Mouse (Mus musculus): ENCODE measurements around the gene Pkhd1.

Gene Pkhd1

DNA sequence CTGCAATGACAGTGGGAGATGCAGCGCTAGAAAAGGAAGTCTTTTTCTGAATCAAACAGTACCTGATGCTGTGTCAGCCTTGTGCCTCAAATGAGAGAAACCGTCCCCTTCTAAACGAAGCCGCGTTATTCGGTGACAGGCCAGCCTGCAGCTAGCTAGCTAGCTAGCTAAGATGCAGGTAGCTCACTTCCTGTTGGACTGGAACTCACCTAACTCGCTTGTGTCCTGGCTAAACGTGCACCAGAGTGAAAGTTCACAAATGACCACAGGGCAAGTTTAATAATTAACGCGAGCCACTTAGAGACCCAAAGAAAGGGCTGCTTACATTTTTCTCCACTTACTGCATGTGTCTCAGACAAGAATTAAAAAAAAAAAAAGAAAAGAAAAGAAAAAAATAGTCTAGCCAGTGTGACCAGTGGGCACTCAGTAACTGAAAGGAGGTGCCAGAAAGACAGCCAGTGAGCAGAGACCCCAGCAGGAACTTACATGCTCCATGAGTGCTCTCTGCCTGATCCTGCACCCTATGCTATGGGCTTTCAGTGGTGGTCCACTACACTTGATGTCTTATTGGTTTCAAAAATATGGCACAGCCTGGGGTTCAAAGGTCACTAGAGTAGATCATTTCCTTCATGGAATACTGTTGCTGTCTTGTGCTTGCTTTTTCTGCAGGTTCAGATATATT lies at the start of gene Pkhd1:
Gene Pkhd1 (minus strand): TSS at position 216 of the 682 bp plus-strand sequence.
- DNase-seq (ENCODE audit: low spot score in 2 of 2), result no peak

DNA sequence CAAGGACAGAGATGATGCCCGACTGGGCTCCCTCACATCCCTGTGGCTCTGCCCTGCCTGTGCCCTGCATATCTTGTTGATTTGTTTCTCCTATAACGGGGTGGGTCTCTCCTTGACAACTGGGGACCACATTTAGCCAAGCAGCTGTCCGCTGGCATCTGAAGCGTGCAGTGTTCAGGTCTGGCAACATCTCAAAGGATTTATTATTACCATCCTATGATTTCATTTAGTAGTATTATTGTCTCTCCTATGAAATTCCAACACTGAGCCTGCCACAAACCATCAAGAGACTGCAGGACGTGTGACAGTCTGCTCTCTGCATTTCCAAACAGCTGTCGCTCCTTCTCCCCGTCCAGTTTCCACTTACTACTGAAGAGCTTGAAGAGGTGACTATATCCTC lies 49.7 kb upstream of the Pkhd1 start:
- DNase-seq (ENCODE audit: low spot score in 2 of 2), result no peak

DNA sequence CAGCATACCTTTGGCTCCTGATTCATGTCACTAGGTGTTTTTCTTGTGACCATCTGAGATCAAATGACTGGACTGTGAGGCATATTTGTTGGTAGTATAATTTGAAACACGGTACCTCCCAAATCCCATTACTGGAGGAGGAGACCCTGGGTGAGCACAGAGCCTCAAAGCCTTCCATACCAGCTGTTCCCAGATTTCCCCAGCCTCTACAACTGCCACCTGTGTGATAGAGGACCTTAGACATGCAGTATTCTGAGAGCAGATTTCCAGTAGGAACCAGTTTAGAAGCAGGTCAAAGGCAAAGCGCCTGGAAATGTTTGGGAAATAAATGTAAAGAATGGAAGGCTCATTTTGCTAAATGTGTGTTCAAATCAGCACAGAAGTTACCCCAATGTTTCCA lies 48.4 kb upstream of the Pkhd1 start:
- DNase-seq (ENCODE audit: low spot score in 2 of 2), result no peak

DNA sequence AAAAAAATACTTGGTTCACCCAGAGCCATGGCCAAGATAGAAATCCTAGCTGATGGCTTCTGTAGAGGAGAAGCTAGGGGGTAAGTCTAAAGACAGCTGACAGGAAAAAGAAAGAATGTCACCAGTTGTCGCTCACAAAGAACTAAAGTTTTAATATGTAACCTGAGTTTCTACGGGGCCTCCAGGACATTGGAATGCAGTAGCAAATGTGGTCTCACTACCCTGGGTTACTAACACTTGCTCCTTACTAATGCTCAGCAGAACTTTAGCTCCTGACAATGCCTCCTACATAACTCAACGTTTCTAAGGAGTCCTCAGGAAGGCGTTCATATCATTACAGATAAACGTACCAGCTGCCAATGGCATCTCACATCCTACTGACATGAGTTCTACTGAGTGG lies 37.2 kb upstream of the Pkhd1 start:
- no peak for DNase-seq (ENCODE audit: low spot score in 2 of 2)

DNA sequence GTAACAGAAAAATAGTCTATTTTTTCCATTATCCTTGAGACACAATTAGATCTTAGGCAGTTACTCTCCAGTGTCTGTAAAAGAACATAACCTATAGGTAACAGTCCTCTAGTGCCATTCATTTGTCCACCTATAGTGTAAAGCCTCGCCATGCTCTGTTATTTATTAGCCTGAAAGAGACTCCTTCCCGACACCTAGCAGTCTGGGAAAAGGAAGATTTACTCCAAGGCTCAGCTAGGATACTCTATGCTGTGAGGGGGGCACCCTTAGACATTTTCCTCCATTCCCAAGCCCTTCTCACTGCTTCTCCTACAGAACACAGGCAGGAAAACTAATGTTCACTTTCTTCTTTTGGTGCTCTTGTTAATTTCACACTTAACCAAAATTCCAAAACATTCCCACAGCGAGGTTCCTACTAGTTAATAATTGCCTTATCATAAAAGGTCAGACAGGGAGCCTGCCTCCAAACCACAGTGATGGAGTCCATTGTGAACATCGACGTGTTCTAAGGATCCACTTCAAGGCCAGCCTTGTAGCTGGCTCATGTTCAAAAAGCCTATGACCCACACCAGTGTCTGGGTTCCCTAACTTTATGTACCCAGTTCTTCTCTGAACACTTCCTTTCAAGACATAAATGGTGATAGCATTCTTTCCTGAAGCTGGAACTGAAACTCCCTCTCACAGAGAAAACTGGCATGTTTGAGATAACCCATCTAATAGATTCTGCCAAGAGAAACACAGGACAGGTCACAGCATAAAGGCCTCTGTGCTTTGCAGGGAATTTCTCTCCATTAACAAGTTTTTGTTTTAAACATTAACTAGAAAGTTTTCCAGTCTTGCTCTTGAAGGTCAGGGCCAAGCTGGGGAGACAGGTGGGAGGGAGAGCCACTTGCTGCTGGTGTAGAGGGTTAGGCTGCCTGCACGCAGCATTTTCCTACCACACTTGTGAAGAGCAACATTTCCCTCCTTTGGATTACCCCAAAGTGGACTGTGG lies 35.9 kb upstream of the Pkhd1 start:
- no peak for DNase-seq (ENCODE audit: low spot score in 2 of 2)

DNA sequence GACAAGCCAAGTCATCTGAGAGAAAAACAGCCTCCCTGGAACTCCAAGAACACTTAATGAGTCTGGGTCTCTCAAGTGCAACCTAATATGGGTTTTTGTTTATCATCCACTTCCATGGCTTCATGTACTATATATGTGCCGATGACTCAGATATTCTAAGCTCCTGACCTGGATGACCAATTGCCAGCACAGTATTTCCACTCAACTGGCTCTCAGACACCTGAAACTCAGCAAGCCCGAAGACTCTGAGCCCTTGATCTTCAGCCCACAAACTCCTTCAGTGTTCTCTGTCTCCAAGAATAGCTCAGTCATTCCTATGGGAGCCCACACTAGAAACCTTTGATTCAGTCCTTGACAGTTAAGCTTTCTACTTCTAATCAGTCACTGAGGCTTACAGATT lies 17.0 kb upstream of the Pkhd1 start:
- DNase-seq (ENCODE audit: low spot score in 2 of 2), result no peak

DNA sequence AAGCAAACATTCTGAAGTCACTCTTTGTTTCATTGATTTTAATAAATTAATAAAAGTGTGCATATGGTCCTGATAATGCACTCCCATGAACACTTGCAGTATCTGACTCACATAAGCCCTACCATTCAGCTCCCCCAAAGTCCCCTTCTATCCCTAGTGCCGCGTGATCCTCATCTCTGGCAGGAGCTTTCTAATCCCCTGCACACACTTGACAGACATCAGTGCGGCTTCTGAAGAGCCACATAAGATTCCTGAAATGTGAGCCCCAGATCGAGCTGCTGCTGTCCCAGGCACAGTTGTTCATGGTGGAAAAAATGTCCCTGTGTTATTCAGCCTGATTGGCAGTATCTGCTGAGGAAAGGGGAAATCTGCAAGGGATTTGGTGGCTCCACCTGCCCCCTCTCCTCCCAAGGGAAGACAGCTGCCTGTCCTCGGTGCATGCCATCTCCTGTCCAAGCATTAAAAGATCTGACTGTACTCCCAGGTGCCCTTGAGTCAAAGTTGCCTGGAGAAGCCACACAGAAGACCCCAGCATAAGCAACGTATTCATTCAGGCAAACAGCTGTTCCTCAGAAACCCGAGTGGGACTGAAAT lies 15.5 kb upstream of the Pkhd1 start:
- DNase-seq (ENCODE audit: low spot score in 2 of 2), result no peak

DNA sequence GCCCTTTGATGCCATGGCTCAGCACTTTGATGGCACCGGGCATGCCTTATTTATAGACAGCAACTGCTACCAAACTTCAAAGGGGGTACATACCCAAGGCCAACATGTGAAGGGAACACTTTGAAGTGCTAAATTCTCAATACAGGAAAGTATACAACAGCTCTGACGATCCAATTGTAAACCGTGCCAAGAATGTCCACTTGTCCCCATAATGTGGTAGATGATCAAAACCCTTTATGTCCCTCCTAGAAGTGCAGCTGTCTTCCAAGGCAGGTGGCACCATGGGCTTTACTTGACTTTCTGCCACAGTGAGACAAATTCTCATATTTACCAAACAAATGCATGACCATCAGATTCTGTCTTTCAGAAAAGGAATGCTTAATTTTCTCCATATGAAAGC lies 6.7 kb upstream of the Pkhd1 start:
- DNase-seq (ENCODE audit: low spot score in 2 of 2), result no peak

DNA sequence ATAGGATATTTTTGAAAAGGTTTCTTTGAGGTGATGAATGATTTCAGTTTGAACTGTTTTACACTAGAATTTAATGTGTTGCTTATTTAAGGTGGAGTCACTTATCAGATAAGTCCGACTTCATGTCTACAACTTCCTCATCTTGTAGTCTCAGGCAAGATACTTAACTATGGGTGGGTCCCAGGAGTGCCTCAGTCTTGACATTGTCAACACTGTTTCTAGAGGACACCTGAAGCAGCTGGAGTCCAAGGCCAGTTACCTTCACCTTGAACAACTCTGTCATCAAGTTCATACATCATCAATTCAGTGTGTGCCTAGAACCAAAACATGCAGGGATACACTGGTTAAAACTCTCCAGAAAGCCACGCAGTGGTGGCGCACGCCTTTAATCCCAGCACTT lies 5.5 kb upstream of the Pkhd1 start:
- no peak for DNase-seq (ENCODE audit: low spot score in 2 of 2)

DNA sequence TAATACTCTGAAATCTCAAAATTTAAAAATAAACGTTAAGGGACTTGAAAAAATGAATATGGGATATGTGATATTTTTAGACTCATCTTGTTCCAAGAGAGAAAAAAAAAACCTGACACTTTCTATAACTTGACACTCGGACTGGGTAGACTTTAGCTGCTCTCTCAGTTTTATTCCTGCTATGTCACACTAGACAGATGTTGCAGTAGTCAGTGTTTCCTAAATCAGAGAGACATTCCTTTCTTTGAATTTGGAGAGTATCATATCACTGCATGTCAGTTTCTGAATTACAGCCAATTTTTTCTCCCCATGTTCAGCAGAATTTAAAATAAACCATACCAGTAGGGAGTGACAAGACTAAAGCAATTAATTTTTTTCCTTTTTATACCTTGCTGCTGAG lies 2.7 kb upstream of the Pkhd1 start:
- DNase-seq (ENCODE audit: low spot score in 2 of 2), result no peak

DNA sequence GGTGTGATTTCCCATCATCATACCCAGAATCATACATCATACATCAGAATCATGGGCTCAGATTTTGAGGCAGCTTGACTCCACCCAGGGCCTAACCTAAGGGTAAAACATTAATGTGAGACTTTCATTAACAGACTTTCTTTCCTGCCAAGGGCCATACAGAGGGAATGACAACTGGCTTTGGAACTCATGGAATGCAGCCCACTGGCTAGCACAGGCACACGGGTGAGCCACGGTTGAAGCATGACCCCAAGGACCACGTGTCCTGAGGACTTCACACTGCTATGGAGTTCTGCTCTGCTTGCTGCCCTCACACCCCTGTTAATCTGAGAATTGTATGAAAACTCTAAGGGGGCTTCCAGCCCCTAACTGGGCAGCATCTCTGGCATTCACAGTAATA lies 1.5 kb upstream of the Pkhd1 start:
- no peak for DNase-seq (ENCODE audit: low spot score in 2 of 2)

DNA sequence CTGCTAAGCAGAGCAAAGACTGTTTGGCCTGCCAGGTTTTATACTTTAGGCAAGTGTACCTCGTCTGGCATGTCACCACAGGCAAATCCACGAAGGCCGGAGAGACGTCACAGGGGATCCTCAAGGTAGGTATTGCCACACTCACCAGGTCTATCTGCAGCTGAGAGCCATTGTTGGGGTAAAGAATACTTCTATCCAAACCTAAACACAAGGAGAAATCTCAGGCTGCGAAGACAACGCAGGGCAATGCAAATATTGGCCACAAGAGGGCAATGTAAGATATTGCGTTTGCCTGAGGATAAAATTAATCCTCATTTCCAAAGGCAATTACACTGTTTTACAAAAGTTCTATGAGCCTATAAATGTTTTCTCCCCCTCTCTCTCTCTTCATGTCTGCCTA lies 5.2 kb downstream of the Pkhd1 start:
- DNase-seq (ENCODE audit: low spot score in 2 of 2), result no peak

DNA sequence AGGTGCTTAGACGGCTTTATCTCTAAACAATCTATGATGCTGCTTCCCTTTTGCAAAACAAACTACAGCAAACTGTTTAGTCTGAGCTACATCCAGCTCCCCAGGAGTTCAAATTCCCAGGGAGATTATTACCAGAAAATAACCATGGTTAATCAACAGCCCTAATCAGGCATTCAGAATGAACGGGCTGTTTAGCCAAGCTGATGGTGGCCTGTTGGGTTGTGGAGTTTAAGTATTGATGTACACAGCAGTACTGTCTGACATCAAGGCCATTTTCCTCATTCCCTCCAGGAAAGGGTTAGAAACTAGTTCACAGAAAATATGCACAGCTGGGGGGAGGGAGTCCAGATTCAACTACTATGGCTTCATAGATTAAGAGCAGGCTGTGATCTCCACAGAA lies 12.4 kb downstream of the Pkhd1 start:
- no peak for DNase-seq (ENCODE audit: low spot score in 2 of 2)

DNA sequence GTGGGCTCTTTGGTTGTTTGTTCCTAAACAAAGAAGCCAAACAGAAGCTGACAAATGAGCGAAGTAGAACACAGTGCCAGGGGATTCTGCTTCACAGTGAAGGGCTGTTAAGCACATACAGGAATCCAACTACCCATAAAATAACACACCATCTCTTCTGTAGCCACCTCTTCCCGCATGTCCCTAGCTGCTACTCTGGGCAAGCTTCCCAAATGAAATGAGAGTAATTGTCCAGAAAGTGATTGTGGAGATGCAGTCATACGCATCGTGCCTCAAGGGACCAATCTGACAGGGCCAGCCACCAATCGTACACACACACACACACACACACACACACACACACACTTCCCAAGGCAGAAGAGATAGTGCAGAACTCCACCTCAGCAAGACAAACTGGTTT lies 27.4 kb downstream of the Pkhd1 start:
- no peak for DNase-seq (ENCODE audit: low spot score in 2 of 2)

DNA sequence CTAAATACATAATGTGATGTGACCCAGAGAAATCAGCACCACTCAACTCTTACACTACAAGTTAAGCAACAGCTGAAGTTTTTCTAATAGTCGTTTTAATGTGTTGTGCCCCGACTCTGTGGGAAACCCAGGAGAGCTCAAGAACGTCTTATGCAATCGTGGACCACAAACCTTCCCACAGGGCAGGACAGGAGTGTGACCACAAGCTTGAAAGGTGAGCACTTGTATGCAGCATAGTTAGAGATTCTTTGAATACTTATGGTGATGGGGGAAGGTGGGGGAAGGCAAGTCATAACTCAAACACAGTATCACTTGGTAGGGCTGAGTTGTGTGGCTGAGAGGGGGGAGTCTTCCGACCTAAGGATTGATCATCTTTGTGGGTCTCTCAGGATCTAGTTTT lies 46.4 kb downstream of the Pkhd1 start:
- no peak for DNase-seq (ENCODE audit: low spot score in 2 of 2)

DNA sequence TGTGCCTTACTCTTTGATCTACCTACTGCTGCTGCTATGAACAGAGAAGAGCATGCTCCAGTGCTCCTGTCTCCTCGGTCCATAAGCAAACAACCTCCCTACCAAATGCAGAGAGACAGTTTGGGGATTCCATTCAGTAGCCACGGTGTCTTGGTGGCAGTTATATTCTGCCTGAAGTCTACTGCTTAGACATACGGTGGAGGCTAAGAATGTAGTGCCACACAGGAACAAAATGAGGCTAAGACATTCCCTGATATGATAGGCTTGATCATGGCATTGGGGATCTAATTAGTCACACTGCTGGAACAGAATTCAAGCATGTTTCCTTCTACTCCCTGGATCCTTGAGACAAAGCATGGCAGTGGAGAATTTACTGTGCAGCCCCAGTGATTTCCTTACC lies 48.4 kb downstream of the Pkhd1 start:
- no peak for DNase-seq (ENCODE audit: low spot score in 2 of 2)

DNA sequence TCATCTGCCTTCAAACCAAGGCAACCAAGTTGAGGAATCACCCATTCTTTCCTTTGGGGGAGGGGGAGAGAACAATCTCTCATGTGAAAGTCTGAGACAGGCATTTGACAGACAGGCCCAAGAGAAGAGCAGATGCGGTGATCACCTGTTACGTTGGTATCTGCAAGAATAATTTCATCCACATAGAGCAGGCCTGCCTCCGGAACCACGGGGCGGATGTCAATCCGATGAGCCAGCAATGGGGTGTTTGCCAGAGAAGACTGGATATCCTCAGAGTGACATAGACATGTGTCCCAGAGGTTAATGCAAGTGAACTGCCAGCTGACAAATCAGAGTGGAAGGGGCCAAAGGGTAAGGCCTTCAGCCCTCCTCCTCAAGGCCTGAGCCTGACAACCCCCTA lies 59.4 kb downstream of the Pkhd1 start:
- no peak for DNase-seq (ENCODE audit: low spot score in 2 of 2)

DNA sequence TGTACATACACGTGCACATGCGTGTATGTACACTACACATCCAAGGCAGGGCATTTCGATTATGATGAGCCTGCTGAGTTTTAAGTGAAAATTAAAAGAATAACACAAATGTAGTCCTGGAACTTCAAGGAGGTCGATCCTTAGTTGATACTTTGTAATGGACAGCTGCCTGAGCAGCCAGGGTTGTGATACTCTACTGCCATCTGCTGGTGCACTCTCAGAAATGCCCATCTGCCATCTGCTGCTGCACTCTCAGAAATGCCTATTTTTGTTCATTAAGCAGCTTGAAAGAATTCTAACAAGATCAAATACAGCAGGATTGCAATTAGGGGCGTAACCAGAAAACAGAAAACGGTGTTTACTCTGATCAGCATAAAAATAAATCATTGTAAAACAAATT lies 63.5 kb downstream of the Pkhd1 start:
- DNase-seq (ENCODE audit: low spot score in 2 of 2), result no peak

DNA sequence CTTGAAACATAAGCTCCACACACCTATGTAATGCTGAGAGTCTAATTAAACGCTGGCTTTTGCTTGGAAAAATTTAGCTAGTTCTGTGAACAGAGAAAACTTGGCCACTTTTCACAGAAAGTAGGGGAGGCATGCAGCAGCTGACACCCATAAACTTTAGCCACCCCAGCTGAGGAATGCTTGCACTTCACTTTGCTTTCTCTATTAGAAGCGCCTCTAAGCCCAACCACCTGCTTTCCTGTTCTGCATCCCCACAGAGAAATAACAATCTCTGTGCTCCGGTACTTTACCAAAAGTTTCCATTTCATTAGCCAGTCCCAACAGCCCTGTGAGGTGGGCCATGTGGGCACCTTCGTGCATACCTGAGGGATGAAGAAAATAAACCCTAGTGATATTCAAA lies 66.5 kb downstream of the Pkhd1 start:
- no peak for DNase-seq (ENCODE audit: low spot score in 2 of 2)

DNA sequence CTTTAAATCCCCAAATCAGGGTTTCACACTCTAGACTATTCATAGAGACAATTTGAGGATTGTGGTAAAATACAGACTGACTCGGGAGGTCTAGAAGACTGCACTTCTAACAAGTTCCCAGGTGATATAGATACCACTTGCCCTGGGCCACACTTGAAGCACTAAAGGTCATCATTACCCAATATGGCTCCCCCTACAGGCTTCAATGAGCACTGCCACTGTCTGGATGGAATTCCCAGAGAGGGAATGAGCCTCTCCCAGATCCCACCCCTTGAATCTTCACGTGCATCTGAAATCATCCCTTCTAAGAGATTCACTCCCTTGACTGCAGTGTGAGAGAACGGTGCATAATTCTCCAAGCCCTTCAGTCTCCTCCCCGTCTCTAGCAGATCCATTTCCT lies 73.3 kb downstream of the Pkhd1 start:
- DNase-seq (ENCODE audit: low spot score in 2 of 2), result no peak

DNA sequence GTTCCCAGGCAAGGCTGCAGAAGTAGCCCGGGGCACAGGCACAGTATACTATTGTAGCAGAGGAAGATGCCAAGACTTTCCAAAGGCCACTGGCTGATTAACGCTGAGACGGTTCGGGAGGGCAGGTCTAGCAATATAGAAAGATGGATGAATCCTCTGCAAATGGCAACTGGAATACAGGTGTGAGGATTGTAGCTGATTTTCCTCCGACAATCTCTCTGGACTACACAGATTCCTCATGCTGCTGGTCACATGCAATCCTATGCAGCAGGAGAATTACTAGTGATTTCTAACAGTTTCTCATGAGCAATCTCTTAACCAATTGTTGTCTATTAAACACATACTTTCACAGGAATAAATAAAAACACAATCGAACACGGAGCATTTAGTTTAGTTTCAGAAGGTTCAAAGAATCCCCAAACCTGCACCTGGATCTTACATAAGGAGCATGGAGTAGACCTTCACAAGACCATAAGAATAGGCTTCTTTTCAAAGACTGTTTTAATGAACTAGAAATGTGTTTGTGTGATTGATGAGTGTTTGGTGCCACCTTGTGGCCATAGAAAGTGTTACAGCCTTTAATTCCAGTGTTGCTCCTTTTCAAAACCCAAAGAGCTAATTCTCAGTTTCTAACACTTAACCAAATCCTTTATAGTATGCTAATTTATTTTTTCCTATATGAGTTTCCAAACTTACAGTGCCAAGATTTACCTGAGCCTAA lies 104.3 kb downstream of the Pkhd1 start:
- DNase-seq (ENCODE audit: low spot score in 2 of 2), result no peak

DNA sequence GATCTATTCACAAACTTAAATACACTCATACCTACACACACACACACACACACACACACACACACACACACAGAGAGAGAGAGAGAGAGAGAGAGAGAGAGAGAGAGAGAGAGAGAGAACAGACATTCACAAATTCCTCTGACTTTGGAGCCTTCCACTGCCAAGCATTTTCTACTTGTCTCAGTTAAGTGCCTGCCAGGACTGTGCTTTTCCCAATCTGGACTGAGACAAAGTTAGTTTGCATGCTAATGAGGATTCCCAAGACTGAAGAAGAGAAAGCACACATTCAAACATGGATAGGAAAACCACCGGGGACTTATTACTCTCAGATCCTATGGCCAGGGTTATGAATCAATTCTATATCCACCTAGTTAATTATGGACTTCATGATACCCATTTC lies 118.9 kb downstream of the Pkhd1 start:
- DNase-seq (ENCODE audit: low spot score in 2 of 2), result no peak

All from spleen, postnatal 36 days (tissue).